8 mouse cellular contexts compared by ENCODE assay signal in genomic region chr17:3102336-3103165, GRCm38 (mm10). TPM values are rescaled to one million over a fixed set of nuclear protein-coding genes. Genes with fewer than 3 reads are reported as not detected.
DNase-seq lines count a peak whose midpoint lies in the region; ATAC-seq and TF ChIP-seq lines count a peak whose summit lies in the region.

No protein-coding gene starts in this region.

- peak; percentile 62 to 70 for DNase-seq in urinary bladder, adult 18-20 months (ENCODE audit: low spot score in 2 of 2)
- DNase-seq in urinary bladder, postnatal 10 days (ENCODE audit: low spot score) = no peak
- peak; percentile 73 for DNase-seq in embryonic facial prominence, embryonic 14.5 days (ENCODE audit: low spot score)
- peak; percentile 85 for DNase-seq in thymus, postnatal 4 days

- 0 out of 2 replicates have a peak overlapping the region, but pooled peaks have one; percentile 33 for H3K27ac ChIP-seq in embryonic facial prominence, embryonic 14.5 days (replicated peaks; ENCODE audit: low read depth, low read length)
- H3K27ac ChIP-seq in heart, embryonic 12.5 days (ENCODE audit: poor library complexity, severe bottlenecking) = no peak overlapping the region
- H3K27ac ChIP-seq in kidney, embryonic 14.5 days (ENCODE audit: low read depth, low read length) = no peak overlapping the region
- no peak overlapping the region for H3K27ac ChIP-seq in lung, embryonic 16.5 days (ENCODE audit: low read length)
- H3K27ac ChIP-seq in olfactory bulb, adult 2 months (ENCODE audit: insufficient read depth, low read depth, low read length) = no peak overlapping the region

- peak; percentile 92 for ATAC-seq in embryonic facial prominence, embryonic 14.5 days (ENCODE audit: low read depth)
- ATAC-seq in heart, embryonic 12.5 days (ENCODE audit: insufficient number of reproducible peaks, low FRiP score) = peak; percentile 94
- ATAC-seq in kidney, embryonic 14.5 days (ENCODE audit: low FRiP score, low TSS enrichment) = peak; percentile 91
- peak; percentile 94 for ATAC-seq in lung, embryonic 16.5 days (ENCODE audit: low read depth)

- H3K9me3 ChIP-seq in embryonic facial prominence, embryonic 14.5 days (ENCODE audit: control insufficient read depth, low read length) = no peaks in the 10 kb centered on the region
- H3K9me3 ChIP-seq in heart, embryonic 12.5 days (replicated peaks) = no peaks in the 10 kb centered on the region
- no peaks in the 10 kb centered on the region for H3K9me3 ChIP-seq in kidney, embryonic 14.5 days (ENCODE audit: control insufficient read depth, low read length)
- no peaks in the 10 kb centered on the region for H3K9me3 ChIP-seq in lung, embryonic 16.5 days (ENCODE audit: control insufficient read depth, low read length)

- H3K36me3 ChIP-seq in embryonic facial prominence, embryonic 14.5 days (ENCODE audit: control insufficient read depth, insufficient read depth, low read length) = no peaks in the 10 kb centered on the region
- peaks cover 7% of the 10 kb centered on the region; the same call in 1 of the 2 replicates for H3K36me3 ChIP-seq in heart, embryonic 12.5 days
- peaks cover 2% of the 10 kb centered on the region; the same call in 1 of the 2 replicates for H3K36me3 ChIP-seq in kidney, embryonic 14.5 days (ENCODE audit: control insufficient read depth, insufficient read depth, low read length)
- H3K36me3 ChIP-seq in lung, embryonic 16.5 days (ENCODE audit: control insufficient read depth, insufficient read depth, low read length) = no peaks in the 10 kb centered on the region

- no peaks in the 10 kb centered on the region for H3K4me1 ChIP-seq in embryonic facial prominence, embryonic 14.5 days (ENCODE audit: control insufficient read depth, insufficient read depth, low read length)
- H3K4me1 ChIP-seq in heart, embryonic 12.5 days (replicated peaks) = 0 out of 2 replicates have a peak, but pooled peaks cover 5% of the 10 kb centered on the region
- H3K4me1 ChIP-seq in kidney, embryonic 14.5 days (ENCODE audit: control insufficient read depth, insufficient read depth, low read length) = no peaks in the 10 kb centered on the region
- peaks cover 7% of the 10 kb centered on the region; the same call in 1 of the 2 replicates for H3K4me1 ChIP-seq in lung, embryonic 16.5 days (replicated peaks; ENCODE audit: control insufficient read depth, insufficient read depth, low read length)
- H3K4me1 ChIP-seq in olfactory bulb, adult 2 months (ENCODE audit: control insufficient read depth, insufficient read depth, low read length) = 0 out of 2 replicates have a peak, but pooled peaks cover 5% of the 10 kb centered on the region

- peak overlapping the region; percentile 60 for H3K9ac ChIP-seq in embryonic facial prominence, embryonic 14.5 days (ENCODE audit: low read depth, low read length)
- peak overlapping the region; percentile 59 for H3K9ac ChIP-seq in heart, embryonic 12.5 days
- H3K9ac ChIP-seq in kidney, embryonic 14.5 days (ENCODE audit: low read depth, low read length) = peak overlapping the region; percentile 53; the same call in 1 of the 2 replicates
- peak overlapping the region; percentile 67 for H3K9ac ChIP-seq in lung, embryonic 16.5 days (ENCODE audit: low read length)

- no peak for TF ChIP-seq CTCF in olfactory bulb, adult 2 months (IDR thresholded peaks at IDR 0.05; ENCODE audit: insufficient read depth, low read depth, low read length)

- no peak for TF ChIP-seq POLR2A in olfactory bulb, adult 2 months (IDR thresholded peaks at IDR 0.05; ENCODE audit: insufficient read depth, low read depth, low read length)

- no peaks in the 10 kb centered on the region for H3K27me3 ChIP-seq in embryonic facial prominence, embryonic 14.5 days (replicated peaks; ENCODE audit: control insufficient read depth, insufficient read depth, low read length)
- no peaks in the 10 kb centered on the region for H3K27me3 ChIP-seq in heart, embryonic 12.5 days (replicated peaks)
- H3K27me3 ChIP-seq in kidney, embryonic 14.5 days (ENCODE audit: control insufficient read depth, insufficient read depth, low read length) = no peaks in the 10 kb centered on the region
- no peaks in the 10 kb centered on the region for H3K27me3 ChIP-seq in lung, embryonic 16.5 days (ENCODE audit: control insufficient read depth, insufficient read depth, low read depth, low read length)

- WGBS in embryonic facial prominence, embryonic 14.5 days = 4% methylated on average over 14 of the region's 14 CpGs
- 2% methylated on average over 14 of the region's 14 CpGs for WGBS in heart, embryonic 12.5 days
- WGBS in kidney, embryonic 14.5 days = 2% methylated on average over 14 of the region's 14 CpGs
- WGBS in lung, embryonic 16.5 days = 2% methylated on average over 14 of the region's 14 CpGs
- WGBS in olfactory bulb, adult 2 months = 15% methylated on average over 14 of the region's 14 CpGs

- H3K4me2 ChIP-seq in embryonic facial prominence, embryonic 14.5 days (ENCODE audit: low read depth, low read length) = peak overlapping the region; percentile 61
- H3K4me2 ChIP-seq in heart, embryonic 12.5 days = peak overlapping the region; percentile 80
- H3K4me2 ChIP-seq in kidney, embryonic 14.5 days (replicated peaks; ENCODE audit: low read depth, low read length) = peak overlapping the region; percentile 59
- H3K4me2 ChIP-seq in lung, embryonic 16.5 days (ENCODE audit: low read depth, low read length) = peak overlapping the region; percentile 73

- peak overlapping the region; percentile 35 for H3K4me3 ChIP-seq in embryonic facial prominence, embryonic 14.5 days (ENCODE audit: low read depth, low read length)
- peak overlapping the region; percentile 48 for H3K4me3 ChIP-seq in heart, embryonic 12.5 days
- peak overlapping the region; percentile 34 for H3K4me3 ChIP-seq in kidney, embryonic 14.5 days (ENCODE audit: low read length)
- peak overlapping the region; percentile 47 for H3K4me3 ChIP-seq in lung, embryonic 16.5 days (ENCODE audit: low read length)
- peak overlapping the region; percentile 27 for H3K4me3 ChIP-seq in olfactory bulb, adult 2 months (ENCODE audit: insufficient read depth, low read depth, low read length)

RNA-seq across cellular contexts. Expression of gene Scaf8, which starts 12.2 kb away (rescaled TPM):
- polyA plus RNA-seq in embryonic facial prominence, embryonic 14.5 days (2014; fragmentation: Nextera tagmentation; extraction: Ambion mirVana) = 21.5 and 23.4 TPM in 2 replicates
- 23.5 and 23.8 TPM in 2 replicates for polyA plus RNA-seq in heart, embryonic 12.5 days (2016; fragmentation: Nextera tagmentation; extraction: Ambion mirVana)
- polyA plus RNA-seq in kidney, embryonic 14.5 days (2014; fragmentation: Nextera tagmentation; extraction: Ambion mirVana) = 18.7 and 35.9 TPM in 2 replicates
- polyA plus RNA-seq in lung, embryonic 16.5 days (2015; fragmentation: Nextera tagmentation; extraction: Ambion mirVana) = 16.0 and 18.1 TPM in 2 replicates
- polyA plus RNA-seq in olfactory bulb, adult 2 months (2012; ENCODE audit: insufficient read depth, insufficient read length, low replicate concordance, missing spikeins) = 94.1 TPM in 1 of 2 replicates, not detected in the other
